ENCODE assay signal across 12 mouse cellular contexts in genomic region chr19:57243191-57243590, GRCm38 (mm10).
DNase-seq lines count a peak whose midpoint lies in the region; ATAC-seq and TF ChIP-seq lines count a peak whose summit lies in the region.
"Had no signal": no experiment of that assay in that cellular context is flagged by ENCODE, and none has a peak within 500 bp of the region (broad histone marks: within the 10 kb centered on the region; RNA-seq: fewer than 3 reads in every experiment).

No protein-coding gene starts in this region.

- TF ChIP-seq POLR2A in liver, adult 2 months (IDR thresholded peaks at IDR 0.05; ENCODE audit: extremely low read depth, insufficient read depth, low read length): no peak

- H3K9ac ChIP-seq in liver, adult 2 months (ENCODE audit: low read depth, low read length): no peak overlapping the region
- H3K9ac ChIP-seq in liver, embryonic 12.5 days: no peak overlapping the region
- H3K9ac ChIP-seq: lung, embryonic 15.5 days had no signal

- no peaks in the 10 kb centered on the region for H3K9me3 ChIP-seq in liver, embryonic 12.5 days (replicated peaks)
- H3K9me3 ChIP-seq: lung, embryonic 15.5 days had no signal

- no peak for ATAC-seq in liver, embryonic 12.5 days
- ATAC-seq in monocyte, adult 5-6 weeks (replicated peaks; ENCODE audit: insufficient number of reproducible peaks, low FRiP score, low TSS enrichment, poor library complexity, severe bottlenecking): peak; percentile 49

- no peaks in the 10 kb centered on the region for H3K79me2 ChIP-seq in liver, adult 2 months (ENCODE audit: control insufficient read depth, insufficient read depth, low read length)

- no peak for TF ChIP-seq CTCF in liver, adult 2 months (IDR thresholded peaks at IDR 0.05; ENCODE audit: low read depth, low read length)

- no peaks in the 10 kb centered on the region for H3K27me3 ChIP-seq in liver, adult 2 months (ENCODE audit: control insufficient read depth, insufficient read depth, low read length)
- H3K27me3 ChIP-seq in liver, embryonic 12.5 days (replicated peaks): no peaks in the 10 kb centered on the region
- H3K27me3 ChIP-seq: lung, embryonic 15.5 days had no signal

- no peaks in the 10 kb centered on the region for H3K36me3 ChIP-seq in liver, adult 2 months (ENCODE audit: control insufficient read depth, insufficient read depth, low read length)
- H3K36me3 ChIP-seq in liver, embryonic 12.5 days: no peaks in the 10 kb centered on the region
- H3K36me3 ChIP-seq: lung, embryonic 15.5 days had no signal

- H3K4me3 ChIP-seq in liver, adult 2 months (ENCODE audit: insufficient read depth, low read depth, low read length): no peak overlapping the region
- H3K4me3 ChIP-seq in liver, embryonic 12.5 days: no peak overlapping the region
- H3K4me3 ChIP-seq in brown adipose tissue, adult 24 weeks (ENCODE audit: insufficient read depth, low read depth, low read length): peak overlapping the region; percentile 16; the same call in 1 of the 2 replicates
- H3K4me3 ChIP-seq: erythroblast, embryonic 14.5 days; lung, embryonic 15.5 days had no signal

- H3K4me2 ChIP-seq in liver, embryonic 12.5 days: no peak overlapping the region
- H3K4me2 ChIP-seq: lung, embryonic 15.5 days had no signal

- WGBS in liver, adult 2 months: 77% methylated on average over 12 of the region's 12 CpGs
- WGBS in liver, embryonic 12.5 days (ENCODE audit: insufficient replicate concordance): 68% methylated on average over 12 of the region's 12 CpGs

- H3K4me1 ChIP-seq in liver, adult 2 months (ENCODE audit: control insufficient read depth, insufficient read depth, low read length): peaks cover 8% of the 10 kb centered on the region
- H3K4me1 ChIP-seq in liver, embryonic 12.5 days: no peaks in the 10 kb centered on the region
- H3K4me1 ChIP-seq in brown adipose tissue, adult 24 weeks (ENCODE audit: control insufficient read depth, insufficient read depth, insufficient read length, low read length): peaks cover 51% of the 10 kb centered on the region

- H3K27ac ChIP-seq in liver, adult 2 months (replicated peaks; ENCODE audit: insufficient read depth, low read depth, low read length): no peak overlapping the region
- H3K27ac ChIP-seq in liver, embryonic 12.5 days: no peak overlapping the region
- peak overlapping the region; percentile 85 for H3K27ac ChIP-seq in brown adipose tissue, adult 24 weeks (replicated peaks; ENCODE audit: low read depth, low read length)
- H3K27ac ChIP-seq: lung, embryonic 15.5 days had no signal

- DNase-seq in adrenal gland, postnatal 10 days: peak; percentile 45
- no peak for DNase-seq in adrenal gland, postnatal 25 days
- DNase-seq in liver, adult 2 months (ENCODE audit: extremely low read depth, low read depth, low spot score): peak; percentile 33
- no peak for DNase-seq in MN1 (ENCODE audit: low spot score)
- DNase-seq in right cerebral cortex, adult 18-20 months: no peak
- DNase-seq: cerebellum, adult 8-10 months; thymus, adult 2 months had no signal

Comparison
In these comparisons a context has a peak if more than half of its experiments do, and no peak if none do; other contexts are left out.
1. DNase-seq: peak in adrenal gland, postnatal 10 days (single experiment) and liver, adult 2 months (single experiment); none in adrenal gland, postnatal 25 days (single experiment), MN1 (single experiment) and right cerebral cortex, adult 18-20 months (single experiment).